Mouse (Mus musculus): ENCODE measurements around the gene Ptchd3. TPM values are rescaled to one million over a fixed set of nuclear protein-coding genes. Genes with fewer than 3 reads are reported as not detected.

The Ptchd3 gene
- total and polyA plus RNA-seq, 2 experiments from 2014 or later, result 0.73 TPM; not detected in 1

DNA sequence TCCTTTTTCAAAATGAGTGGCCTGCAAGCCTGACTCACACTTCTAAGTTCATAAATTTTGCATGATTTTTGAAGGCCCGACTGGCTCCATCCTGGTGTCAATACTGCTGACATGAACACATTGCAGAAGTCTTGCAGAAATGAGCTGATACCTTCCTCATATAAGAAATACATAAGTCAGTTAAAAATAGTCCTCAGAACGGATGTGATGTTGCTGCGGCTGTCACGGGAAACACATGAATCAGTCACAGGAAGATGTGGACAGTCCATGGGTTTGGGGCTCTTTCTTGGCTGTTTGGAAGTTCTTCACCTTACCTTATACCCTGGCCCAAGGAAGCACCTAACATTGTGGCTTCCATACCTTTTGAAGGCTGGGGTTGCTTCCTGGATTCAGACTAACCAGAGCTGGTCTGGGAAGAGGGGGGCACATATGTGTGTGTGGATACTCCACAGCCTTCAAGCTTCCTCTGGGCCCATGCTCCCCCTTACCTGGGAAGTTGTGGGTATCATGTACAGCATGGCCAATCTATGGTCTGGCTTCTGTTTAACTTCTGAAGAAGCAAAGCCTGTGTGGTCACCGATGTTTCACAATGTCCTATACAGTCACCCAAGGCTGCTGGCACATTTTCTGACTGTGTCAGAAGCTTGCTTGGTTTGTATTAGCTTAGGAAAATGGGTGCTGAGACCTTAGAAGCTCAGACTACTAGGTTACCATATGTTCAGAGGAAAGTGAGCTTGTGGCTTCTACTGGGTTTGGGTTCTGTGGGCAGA lies 25.6 kb upstream of the Ptchd3 start:
- Histone ChIP-seq H3K9ac (replicated peaks; ENCODE audit: low read length) (no peak overlapping the region), H3K9me3 (ENCODE audit: low read length) (no peaks in the 10 kb centered on the region), H3K27ac (no peak overlapping the region), H3K27me3 (ENCODE audit: insufficient read depth, low read length) (no peaks in the 10 kb centered on the region), H3K4me3 (ENCODE audit: low read length) (no peak overlapping the region), H3K36me3 (ENCODE audit: insufficient read depth, low read length) (no peaks in the 10 kb centered on the region), H3K4me2 (ENCODE audit: low read depth, low read length) (no peak overlapping the region), H3K4me1 (ENCODE audit: insufficient read depth, low read length) (no peaks in the 10 kb centered on the region)
- no peak for DNase-seq (ENCODE audit: low spot score)
- TF ChIP-seq CTCF (IDR thresholded peaks at IDR 0.05; ENCODE audit: low read depth), result no peak
- ATAC-seq, result no peak
- WGBS, result 90% methylated on average over 5 of the region's 5 CpGs

DNA sequence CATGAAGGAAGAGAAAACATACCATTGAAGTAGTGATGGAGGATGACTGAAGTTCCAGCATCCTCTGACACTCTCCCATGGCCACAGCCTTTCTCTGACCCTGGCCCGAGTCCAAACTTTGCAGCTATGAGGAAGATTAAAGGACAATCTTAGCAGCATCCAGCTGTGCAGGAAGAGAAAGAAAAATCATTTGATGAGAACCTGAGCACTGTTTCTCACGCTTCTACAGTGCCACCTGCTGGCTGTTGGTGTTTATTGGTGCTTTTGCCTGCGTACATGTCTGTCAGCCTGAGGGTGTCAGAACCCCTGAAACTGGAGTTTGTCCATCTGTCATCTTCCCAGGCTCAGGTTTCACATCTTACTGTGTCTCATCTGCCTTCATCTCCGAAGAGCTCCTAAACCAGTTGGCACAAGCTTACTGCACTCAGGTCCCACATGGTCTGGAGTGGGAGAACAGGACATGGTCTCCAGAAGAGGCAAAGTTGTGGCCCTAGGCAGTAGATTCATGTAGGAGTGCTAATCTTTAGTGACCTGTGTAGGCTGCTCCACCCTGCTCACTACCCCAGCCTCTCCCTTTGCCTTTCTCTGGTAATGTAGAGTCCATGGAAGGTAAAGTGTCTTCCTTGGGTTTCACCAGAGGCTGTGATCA lies 21.7 kb upstream of the Ptchd3 start:
- H3K9ac ChIP-seq (replicated peaks; ENCODE audit: low read length), result no peak overlapping the region
- no peaks in the 10 kb centered on the region for H3K27me3 ChIP-seq (ENCODE audit: insufficient read depth, low read length)
- no peaks in the 10 kb centered on the region for H3K36me3 ChIP-seq (ENCODE audit: insufficient read depth, low read length)
- 3% methylated on average over 4 of the region's 4 CpGs for WGBS
- no peak overlapping the region for H3K4me3 ChIP-seq (ENCODE audit: low read length)
- no peak overlapping the region for H3K4me2 ChIP-seq (ENCODE audit: low read depth, low read length)
- peak; percentile 95 for TF ChIP-seq CTCF (IDR thresholded peaks at IDR 0.05; ENCODE audit: low read depth)
- no peaks in the 10 kb centered on the region for H3K4me1 ChIP-seq (ENCODE audit: insufficient read depth, low read length)
- no peak overlapping the region for H3K27ac ChIP-seq
- DNase-seq (ENCODE audit: low spot score), result peak; percentile 94
- no peaks in the 10 kb centered on the region for H3K9me3 ChIP-seq (ENCODE audit: low read length)
- ATAC-seq, result peak; percentile 81

DNA sequence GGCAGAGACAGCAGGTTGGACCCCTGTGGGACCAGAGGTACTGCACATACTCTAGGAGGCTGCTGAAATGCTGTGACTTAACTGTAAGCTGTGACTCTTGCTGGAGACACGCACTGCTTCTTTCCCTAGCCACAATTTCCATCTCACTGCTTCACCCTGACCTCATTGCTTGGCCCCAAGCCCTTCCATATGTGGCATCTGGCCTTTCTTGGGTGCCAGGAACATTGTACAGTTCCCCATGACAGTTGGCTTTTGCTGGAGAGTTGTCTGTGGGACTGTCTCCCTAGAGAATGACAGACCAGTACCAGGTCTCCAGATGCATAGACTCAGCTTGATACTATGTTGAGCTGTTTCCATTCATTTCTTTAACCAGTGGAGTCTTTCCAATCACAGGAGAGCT lies 21.2 kb upstream of the Ptchd3 start:
- Histone ChIP-seq H3K4me3 (ENCODE audit: low read length) (no peak overlapping the region), H3K4me1 (ENCODE audit: insufficient read depth, low read length) (no peaks in the 10 kb centered on the region), H3K27ac (no peak overlapping the region), H3K36me3 (ENCODE audit: insufficient read depth, low read length) (no peaks in the 10 kb centered on the region), H3K9me3 (ENCODE audit: low read length) (no peaks in the 10 kb centered on the region), H3K4me2 (ENCODE audit: low read depth, low read length) (no peak overlapping the region), H3K9ac (replicated peaks; ENCODE audit: low read length) (no peak overlapping the region), H3K27me3 (ENCODE audit: insufficient read depth, low read length) (no peaks in the 10 kb centered on the region)
- no peak for TF ChIP-seq CTCF (IDR thresholded peaks at IDR 0.05; ENCODE audit: low read depth)
- DNase-seq (ENCODE audit: low spot score) (peak; percentile 3), ATAC-seq (peak; percentile 56; the same call in 1 of the 2 replicates)
- 58% methylated on average over 1 of the region's 1 CpGs for WGBS

DNA sequence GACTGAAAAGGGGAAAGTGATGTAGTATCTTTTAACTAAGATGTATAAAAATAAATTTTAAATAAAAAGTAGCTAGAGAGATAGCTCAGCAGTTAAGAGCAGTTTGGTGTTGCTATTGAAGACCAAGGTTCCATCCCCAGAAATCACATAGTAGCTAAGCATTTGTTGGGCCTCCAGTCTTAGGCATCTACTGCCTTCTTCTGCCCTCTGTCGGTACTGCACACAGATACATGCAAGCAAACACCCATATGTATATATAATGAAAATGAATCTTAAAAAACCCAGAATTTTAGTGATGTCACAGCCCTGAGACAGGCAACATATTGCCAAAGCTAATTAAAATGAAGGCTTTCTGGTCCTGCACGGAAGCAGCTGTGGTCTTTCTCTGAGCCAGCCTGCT lies 15.9 kb downstream of the Ptchd3 start:
- H3K9me3 ChIP-seq (ENCODE audit: low read length), result no peaks in the 10 kb centered on the region
- no peaks in the 10 kb centered on the region for H3K36me3 ChIP-seq (ENCODE audit: insufficient read depth, low read length)
- no peak overlapping the region for H3K27ac ChIP-seq
- 42% methylated on average over 2 of the region's 2 CpGs for WGBS
- H3K9ac ChIP-seq (replicated peaks; ENCODE audit: low read length), result no peak overlapping the region
- no peaks in the 10 kb centered on the region for H3K27me3 ChIP-seq (ENCODE audit: insufficient read depth, low read length)
- ATAC-seq, result no peak
- H3K4me2 ChIP-seq (ENCODE audit: low read depth, low read length), result no peak overlapping the region
- TF ChIP-seq CTCF (IDR thresholded peaks at IDR 0.05; ENCODE audit: low read depth), result peak; percentile 61
- H3K4me1 ChIP-seq (ENCODE audit: insufficient read depth, low read length), result no peaks in the 10 kb centered on the region
- peak; percentile 31 for DNase-seq (ENCODE audit: low spot score)
- H3K4me3 ChIP-seq (ENCODE audit: low read length), result no peak overlapping the region

DNA sequence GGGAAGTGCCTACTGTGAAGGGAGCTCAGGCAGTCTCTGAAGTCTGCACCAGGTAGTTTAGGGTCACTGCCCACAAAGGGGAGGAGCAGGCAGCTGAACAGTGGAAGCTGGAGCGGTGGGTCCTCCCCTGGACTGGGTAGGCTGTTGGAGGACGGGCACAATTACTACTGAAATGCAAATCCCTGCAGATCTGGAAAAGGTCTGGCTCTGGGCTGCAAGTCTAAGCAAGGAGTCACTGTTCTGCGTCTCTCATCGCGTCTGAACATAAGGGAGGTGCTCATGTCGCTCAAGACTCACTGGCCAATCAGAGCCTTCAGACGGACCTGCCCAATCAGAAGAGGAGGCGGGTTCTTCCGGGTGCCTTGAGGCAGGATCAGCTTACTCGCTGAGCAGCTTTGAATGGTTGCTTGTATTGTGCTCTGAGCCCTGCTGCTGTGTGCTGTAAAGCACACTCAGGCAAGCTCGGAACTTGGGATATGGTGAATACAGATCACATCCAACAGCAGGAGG lies 17.8 kb downstream of the Ptchd3 start:
- H3K4me2 ChIP-seq (ENCODE audit: low read depth, low read length), result peak overlapping the region; percentile 66
- ATAC-seq (peak; percentile 99), DNase-seq (ENCODE audit: low spot score) (peak; percentile 93)
- H3K4me1 ChIP-seq (ENCODE audit: insufficient read depth, low read length), result no peaks in the 10 kb centered on the region
- H3K9ac ChIP-seq (replicated peaks; ENCODE audit: low read length), result peak overlapping the region; percentile 33
- H3K36me3 ChIP-seq (ENCODE audit: insufficient read depth, low read length), result no peaks in the 10 kb centered on the region
- no peaks in the 10 kb centered on the region for H3K27me3 ChIP-seq (ENCODE audit: insufficient read depth, low read length)
- peak overlapping the region; percentile 40 for H3K4me3 ChIP-seq (ENCODE audit: low read length)
- peak overlapping the region; percentile 78 for H3K27ac ChIP-seq
- H3K9me3 ChIP-seq (ENCODE audit: low read length), result no peaks in the 10 kb centered on the region
- TF ChIP-seq CTCF (IDR thresholded peaks at IDR 0.05; ENCODE audit: low read depth), result no peak
- under 1% methylated on average over 11 of the region's 11 CpGs for WGBS

Other genes with a start within 250 kb of the Ptchd3 start
- 9.6 and 11.0 TPM in 2 replicates for gene B3gntl1, start 157.1 kb upstream of the Ptchd3 start, total RNA-seq (2014; rRNA removed)
- 6.0 and 6.2 TPM in 2 replicates for gene B3gntl1, start 157.1 kb upstream of the Ptchd3 start, polyA plus RNA-seq (2015; fragmentation: Nextera tagmentation; extraction: Ambion mirVana)
- 24.4 and 33.2 TPM in 2 replicates for gene Metrnl, start 128.7 kb upstream of the Ptchd3 start, total RNA-seq (2014; rRNA removed)
- 17.0 and 19.5 TPM in 2 replicates for gene Metrnl, start 128.7 kb upstream of the Ptchd3 start, polyA plus RNA-seq (2015; fragmentation: Nextera tagmentation; extraction: Ambion mirVana)

All from hindbrain, postnatal 0 days (tissue).